Mouse (Mus musculus) spleen, postnatal 4 days (tissue): ENCODE measurements around the gene Gm29666.

Source experiments
- DNase-seq, 2 experiments: peaks; one replicate each; pipeline ENCODE4 v3.0.0; 2022; ENCODE audit warnings: low spot score in 2 of 2

Gene Gm29666

DNA sequence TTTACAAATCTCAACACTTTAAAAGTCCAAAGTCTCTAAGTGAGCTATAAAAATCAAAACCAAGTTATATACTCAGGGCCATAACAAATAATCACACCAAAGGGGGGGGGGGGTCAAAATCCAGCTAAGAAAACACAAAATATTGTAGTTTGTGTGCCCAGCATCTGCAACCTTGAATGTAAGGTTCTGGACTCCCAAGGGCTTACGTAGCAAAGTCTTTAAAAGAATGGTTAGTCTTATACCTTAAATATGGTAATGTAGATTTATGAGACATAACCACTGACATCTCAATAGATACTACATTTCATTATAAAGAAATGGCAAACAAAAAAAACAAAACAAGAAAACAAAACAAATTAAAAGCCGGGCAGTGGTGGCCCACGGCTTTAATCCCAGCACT lies at the start of gene Gm29666:
Gene Gm29666, minus strand, starts transcription at position 101 of the 400 bp plus-strand sequence.
- no peak for DNase-seq

DNA sequence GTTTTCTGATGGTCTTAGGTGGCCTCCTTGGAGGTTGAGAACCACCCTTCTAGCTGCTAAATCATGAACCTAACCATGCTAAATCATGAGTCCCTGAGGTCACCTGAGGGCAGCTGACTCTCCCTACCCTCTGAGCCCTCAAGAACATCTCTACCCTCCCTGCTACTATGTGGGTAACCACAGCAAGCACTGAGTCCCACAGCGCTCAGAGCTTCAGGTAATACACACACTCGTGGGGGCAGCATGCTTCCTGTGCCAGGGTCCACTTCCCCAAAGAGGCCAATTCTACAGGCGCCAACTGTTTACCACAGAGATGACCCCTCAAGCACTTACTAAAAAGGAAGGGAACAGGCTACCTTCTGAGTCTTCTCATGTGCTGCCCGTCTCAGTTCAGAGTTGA lies 48.7 kb upstream of the Gm29666 start:
- no peak for DNase-seq

DNA sequence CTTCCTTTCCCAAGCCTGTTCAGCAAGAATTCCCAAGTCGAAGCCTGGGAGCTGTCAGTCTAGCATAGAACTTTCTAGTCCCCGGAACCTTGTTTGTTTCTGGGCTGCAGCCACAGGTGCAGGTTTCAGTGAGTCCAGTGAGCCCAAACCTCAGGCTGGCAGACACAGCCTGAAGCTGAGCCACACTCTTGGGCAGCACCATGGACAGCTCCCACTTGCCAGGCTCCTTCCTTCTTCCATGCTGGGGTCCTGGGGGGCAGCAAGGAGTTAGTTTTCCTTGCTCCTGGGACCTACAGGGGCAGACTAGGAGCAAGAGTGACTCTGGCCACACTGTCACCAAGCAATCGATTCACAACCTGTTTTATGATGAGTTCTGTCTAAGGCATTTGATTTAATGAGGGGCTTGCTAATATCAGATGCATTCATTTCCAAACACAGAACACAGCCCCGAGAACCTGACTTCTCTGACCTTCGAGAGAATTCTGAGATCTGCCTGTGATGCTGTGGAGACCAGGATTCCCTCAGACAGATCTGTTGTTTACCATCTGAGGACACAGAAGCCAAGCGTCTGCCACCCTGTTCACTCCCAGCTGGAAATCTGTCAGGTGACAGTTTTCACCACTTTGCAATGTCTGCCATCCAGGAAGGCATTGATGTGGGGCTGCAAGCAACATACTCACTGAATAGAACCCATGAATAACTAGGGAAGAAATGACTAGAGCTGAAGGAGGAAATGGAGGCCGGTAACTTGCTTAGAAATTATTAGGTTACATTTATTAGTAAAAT lies 45.9 kb upstream of the Gm29666 start:
- DNase-seq, result peak; percentile 43 to 83

DNA sequence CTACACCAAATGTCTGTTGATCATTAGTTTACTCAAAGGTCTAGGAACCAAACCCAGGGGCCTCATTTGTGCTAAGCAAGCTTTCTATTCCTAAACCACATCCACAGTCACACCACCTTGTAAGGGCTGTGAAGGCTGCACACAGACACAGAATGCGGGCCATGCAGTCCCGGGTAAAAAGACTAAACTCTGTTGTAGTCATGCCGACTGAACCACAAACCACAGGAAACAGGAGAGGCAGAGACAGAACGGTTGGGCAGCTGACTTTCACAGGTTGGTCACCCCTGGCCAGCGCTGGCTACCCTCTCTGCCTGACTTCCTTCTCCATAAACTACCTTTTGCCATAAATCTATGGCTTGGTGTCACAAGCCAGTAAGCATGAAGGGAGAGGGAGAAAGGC lies 44.9 kb upstream of the Gm29666 start:
- DNase-seq, result no peak

DNA sequence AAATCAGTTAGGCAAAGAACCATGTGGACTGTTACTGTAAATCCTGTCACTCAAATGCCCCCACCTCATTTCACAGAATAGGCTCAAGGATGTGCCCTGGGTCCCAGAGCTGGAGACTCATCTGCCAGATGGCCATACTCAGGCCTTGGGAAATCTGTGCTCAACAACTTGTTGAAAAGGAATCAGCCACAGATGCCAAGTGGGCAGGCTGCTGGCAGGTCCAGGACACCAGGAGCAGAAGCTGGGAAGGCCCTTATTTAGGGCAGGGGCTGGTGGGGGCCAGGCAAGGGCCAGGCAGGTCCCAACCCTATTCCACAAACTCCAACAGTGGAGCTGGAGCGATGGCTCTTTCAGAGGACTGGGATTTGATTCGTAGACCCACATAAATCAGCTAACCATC lies 42.7 kb upstream of the Gm29666 start:
- DNase-seq, result no peak

DNA sequence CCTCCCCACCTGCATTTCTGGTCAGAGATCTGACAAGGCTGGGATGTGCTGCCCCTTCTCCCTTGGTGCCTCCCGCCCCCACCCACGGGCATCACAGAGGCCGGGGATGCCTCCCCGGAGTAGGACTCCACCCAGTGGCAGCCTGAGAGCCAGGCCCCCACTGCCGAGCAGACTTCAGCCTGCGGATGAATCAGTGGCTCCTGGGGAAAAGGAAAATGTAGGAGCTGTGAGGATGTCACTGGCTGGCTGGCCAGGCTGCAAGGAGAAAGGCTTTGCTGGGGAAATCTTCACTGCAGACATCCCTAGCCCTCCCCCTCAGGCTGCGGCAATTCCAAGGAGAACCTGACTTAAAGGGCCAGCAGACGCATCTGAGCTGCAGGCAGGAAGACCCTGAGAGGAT lies 40.9 kb upstream of the Gm29666 start:
- DNase-seq, result no peak

DNA sequence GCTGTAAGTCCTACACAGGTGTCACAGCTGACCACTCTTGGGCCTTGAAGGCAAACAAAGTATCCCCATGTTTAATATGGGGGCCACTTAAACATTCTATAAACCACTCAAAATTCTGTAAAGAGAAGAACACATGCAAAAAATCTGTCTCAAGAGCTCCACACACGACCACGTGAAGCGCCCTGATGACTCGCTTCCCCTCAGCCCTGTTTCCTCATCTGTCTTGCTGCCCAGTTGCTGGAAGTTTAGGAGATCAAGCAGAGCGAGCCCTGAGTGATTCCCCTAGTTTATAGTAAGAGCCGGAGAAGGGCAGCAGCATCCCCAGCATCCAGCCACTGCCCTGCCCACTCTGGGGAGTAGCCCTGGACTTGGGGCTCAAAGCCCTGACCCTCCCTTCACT lies 40.1 kb upstream of the Gm29666 start:
- no peak for DNase-seq

DNA sequence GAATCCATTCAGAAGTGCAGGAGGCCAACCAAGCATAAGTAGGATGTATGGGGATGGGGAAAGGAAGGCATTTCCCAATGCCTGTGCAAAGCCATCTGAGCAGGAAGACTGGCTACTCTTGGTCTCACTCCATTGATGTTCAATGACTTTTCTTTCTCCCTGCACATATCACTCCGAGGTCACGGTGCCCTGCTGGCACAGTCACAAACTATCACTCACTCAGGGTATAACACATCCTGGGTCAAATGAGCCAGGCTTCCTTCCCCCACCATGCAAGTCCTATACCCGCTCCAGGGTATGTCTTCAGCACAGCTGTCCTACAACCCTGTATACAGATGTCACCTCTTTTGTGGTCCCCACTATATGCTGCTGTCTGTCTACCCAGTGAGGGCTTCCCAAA lies 38.5 kb upstream of the Gm29666 start:
- DNase-seq, result no peak

DNA sequence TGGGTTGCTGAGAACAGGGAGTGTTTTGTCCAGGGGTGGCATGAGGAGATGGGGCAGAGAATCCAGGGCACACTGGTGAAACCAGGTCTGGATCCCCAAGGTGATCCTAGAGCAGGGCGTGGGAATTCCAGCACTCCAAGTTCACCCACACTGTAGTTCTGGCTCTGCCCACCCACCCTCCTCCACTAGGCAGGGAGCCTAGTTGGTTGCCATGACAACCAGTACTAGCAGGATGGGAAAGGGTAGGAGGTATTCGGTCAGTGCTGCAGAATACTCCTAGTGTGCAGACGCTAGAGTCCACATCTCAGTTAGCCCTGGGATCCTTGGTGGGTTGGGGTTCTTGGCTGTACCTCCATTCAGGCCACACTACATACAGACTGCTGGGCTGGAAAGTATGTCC lies 38.0 kb upstream of the Gm29666 start:
- no peak for DNase-seq

DNA sequence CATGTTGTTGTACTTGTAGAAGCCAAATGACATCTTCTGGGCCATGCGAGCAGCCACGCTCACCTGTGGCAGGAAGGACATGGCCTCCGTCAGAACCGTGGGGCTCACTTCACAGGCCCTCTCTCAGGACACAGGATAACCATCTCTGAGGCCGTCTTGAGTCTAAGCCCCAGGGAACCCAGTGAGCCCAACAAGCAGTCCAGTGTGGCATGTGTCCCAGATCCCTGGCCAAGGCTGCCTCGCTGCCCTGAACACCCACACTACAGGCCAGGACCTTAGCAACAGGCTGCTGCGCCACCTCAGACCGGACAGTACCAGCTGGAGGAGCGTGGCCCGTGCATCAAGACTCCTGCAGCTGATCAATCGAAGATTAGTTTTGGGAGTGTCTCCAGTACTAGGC lies 33.4 kb upstream of the Gm29666 start:
- no peak for DNase-seq

DNA sequence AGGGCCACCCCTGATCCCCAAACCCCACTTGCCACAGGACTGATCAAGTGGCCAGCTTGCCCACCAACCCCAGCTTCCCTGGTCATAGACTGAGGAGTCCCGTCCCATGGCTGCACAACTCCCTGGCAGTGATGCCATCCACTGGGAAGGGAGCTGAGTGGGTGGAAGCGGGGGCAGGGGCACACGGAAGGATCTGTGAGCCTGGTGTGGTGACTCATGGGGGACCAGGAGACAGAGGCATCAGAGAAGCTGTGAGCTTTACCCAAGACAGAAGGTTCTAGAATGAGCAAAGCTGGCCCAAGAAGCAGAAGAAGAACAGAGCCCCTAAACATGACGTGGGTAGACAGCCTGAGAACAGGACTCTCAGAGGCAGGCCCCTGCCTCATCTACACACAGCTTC lies 30.2 kb upstream of the Gm29666 start:
- no peak for DNase-seq

DNA sequence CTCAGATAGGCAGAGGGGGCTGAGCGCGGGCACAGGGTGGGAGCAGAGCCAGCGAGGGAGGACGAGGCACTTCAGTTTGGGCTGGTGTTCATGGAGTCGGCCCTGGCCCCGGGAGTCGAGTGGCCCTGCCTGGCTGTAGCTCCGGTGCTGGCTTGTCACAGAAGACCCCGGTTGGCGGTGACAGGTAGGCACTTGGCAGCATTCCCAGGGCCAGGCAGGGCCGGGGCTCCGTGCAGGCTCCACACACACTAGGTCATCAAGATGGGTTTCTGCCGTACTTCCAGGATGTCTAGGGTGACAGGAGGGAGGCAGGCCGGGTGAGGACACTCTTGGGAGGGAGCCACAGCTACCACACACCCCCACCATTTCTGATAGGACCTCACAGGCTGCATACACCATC lies 29.2 kb upstream of the Gm29666 start:
- no peak for DNase-seq

DNA sequence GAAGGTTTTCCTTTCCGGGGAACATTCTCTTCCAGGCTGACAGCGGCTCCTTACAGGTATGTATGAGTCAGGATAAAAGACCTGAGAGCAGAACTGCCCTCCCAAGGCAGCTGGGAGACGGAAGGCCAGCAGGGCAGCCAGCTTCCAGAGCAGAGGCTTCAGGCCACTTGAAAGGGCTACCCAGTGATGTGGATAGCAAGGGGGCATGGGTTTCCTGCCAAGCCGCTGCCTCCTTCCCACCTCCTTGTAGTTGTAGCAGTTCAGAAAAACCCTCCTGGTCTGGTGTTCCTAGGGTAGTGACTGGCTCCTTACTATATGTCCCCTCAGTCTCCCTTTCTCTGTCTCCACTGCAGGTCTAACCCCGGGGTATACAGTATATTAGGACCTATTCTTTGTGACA lies 24.5 kb upstream of the Gm29666 start:
- DNase-seq, result no peak

DNA sequence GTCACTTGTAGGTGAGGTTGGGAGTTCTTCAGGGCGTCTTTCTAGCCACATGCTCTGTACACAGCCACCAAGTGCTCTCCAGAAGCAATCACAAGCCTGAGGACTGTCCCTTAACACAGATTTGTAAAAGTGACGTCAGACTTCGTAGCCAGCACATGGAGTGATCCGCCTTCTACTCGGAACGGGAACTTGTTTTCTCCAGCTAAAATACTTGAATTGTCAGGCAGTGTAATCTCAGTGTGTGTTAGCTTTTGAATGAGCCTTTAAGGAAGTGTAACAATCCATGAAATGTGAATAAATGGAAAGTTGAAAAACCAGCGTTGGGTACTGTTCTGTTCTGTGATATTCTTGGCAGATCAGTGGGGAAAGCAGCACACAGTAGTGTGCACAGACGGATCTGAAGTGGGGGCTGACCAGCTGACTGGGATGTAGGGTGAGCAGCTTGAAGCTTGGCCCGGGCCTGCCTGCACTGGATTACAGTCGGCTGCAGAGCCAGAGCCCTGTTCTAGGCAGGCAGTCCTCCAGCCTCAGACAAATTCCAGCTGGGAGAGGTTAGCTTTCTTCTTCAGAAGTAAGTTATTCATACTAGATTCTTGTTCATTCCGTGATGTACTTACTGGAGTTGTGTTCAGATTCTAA lies 22.9 kb upstream of the Gm29666 start:
- no peak for DNase-seq

DNA sequence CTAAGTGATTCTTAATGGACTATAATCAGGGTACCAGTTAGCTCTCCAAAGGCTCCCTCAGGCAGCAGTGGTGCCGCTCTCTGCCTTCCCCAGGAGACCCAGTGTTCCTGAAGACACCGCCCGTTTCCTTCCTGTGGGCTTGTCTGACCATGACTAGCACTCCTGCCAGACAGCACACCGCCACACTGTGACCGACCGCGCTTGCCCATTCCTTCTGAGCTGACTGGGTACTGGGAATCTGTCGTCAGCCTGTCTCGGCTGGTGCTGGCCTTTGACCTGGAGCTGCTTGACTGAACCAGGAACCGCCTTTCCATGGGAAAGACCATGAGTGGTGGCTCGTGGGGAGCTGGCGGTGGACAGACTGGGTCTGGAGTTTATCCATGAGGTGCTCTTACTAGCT lies 20.3 kb upstream of the Gm29666 start:
- no peak for DNase-seq

DNA sequence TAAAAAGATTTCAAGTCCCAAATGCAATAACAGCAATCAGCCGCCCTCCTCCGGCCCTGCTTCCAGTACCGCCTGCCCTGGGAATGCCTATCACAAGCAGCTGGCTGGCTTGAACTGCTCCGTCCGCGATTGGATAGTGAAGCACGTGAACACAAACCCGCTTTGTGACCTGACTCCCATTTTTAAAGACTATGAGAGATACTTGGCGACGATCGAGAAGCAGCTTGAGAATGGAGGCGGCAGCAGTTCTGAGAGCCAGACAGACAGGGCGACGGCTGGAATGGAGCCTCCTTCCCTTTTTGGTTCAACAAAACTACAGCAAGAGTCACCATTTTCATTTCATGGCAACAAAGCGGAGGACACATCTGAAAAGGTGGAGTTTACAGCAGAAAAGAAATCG lies 15.1 kb upstream of the Gm29666 start:
- DNase-seq, result no peak

DNA sequence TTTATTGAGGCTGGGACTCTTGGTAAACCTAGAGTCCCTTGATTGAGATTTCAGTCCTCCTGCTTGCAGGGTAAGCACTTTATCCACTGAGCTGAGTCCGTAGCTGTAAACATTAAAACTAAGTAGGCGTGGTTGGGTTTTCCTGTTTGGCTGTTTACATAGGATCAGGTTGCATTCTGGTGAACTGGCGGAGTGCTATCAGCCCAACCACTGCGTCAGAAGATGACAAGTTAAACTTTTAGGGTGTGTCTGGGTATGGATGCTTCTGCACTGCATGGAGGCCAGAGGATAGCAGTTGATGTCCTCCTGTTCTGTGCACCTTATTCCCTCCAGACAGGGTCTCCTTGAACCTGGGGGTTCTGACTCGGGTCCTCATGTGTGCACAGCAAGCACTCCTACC lies 12.5 kb upstream of the Gm29666 start:
- no peak for DNase-seq

DNA sequence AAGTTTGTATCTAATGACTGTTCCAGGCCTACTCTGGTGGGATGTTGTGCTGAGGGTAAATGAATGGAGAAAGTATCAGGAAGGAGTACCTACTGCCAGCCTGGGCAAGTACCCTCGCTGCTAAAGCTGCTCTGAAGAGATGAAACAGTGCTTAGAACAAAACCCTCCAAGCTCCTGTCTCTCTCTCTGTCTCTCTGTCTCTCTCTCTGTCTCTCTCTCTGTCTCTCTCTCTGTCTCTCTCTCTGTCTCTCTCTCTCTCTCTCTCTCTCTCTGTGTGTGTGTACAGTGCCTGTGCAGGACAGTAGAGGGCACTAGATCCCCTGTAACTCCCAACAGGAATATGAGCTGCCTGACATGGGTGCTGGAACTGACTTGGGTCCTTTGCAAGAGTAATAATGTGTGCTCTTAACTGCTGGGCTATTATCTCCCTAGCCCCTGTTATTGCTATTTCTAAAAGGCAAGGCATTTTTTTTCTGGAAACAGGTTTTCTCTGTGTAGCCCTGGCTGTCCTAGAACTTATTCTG lies 5.7 kb upstream of the Gm29666 start:
- no peak for DNase-seq

DNA sequence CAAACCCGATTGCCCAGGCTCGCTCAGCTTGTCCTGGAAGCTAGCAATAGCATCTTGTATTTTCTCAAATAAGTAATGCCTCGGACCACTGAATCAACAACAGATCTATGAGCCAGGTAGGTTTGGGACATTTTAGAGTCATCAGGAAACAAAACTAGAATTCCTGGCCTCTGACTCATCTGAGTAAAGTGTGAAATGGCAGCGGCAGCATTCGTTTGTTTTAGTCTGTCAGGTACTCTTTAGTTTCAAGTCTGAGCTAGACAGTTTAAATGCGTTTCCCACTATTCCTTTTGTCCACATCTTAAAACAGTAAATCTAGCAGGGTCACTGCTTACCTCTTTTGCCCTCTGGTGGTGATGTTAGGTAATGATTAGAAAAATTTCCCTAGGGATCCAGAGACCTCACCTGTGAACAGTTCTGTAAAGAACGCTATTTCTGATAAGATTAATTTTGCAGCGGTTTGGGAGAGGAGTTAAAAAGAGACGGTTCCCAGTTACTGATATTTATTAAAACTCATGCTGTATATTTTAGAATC lies 5.0 kb upstream of the Gm29666 start:
- no peak for DNase-seq

DNA sequence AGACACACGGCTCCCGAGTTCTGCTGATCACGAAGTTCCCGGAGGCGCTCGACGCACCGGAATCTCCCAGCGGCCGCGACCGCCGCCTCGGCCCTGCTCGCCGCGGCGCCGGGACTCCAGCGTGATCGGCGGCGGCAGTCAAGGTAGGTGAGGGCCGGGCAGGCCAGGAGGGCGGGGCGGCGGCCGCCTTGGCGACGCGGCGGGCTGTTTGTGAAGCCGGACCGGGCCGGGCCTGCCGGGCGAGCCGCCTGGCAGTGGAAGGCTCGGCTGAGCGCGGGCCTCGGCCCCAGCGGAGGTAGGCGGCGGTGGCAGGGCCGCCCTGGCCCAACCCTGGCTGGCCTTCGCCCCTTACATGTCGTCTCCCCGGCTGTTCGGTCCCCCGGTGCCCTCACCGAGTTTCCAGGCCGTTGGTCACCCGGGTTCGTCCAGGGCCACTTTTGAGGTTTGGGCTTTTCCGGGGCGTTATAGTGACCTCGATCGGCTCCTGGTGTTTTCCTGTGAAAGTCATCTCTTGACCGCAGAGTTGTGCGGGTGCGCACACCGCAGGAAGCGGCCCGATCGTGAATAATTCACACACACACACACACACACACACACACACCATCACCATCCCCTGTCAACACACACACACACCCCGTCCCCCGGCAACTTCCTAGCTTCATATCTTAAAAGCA lies 3.8 kb upstream of the Gm29666 start:
- DNase-seq, result peak in 1 of 2 experiments; percentile 74

DNA sequence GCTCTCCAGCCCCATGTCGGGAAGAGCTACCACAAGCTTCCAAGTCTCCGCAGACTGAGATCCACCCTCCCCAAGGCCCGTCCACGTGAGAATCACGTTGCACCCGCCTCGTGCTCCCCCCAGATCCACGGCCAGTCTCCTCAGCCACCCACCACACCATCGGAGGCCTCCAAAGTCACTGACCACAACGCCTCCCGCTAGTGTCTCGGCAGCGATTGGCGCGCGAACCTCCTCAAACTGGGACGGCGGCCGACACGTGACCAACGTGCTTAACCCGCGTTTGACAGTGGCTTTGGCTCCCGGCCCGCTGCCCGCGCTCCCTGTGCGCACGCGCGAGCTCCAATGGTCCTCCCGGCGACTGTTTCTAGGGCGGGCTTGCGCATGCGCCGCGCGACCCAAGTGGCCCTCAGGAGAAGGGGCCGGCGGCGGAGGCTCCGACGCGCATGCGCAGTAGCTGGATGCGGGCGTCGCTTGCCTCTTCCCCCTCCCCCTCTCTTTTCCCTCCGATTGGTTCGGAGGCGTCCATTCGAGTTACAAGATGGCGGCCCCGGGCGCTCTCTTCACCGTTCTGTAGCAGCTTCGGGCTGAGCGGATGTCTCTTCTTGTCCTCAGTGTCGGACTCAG lies 3.2 kb upstream of the Gm29666 start, which contains the start of gene Nup50:
Gene Nup50, plus strand, starts transcription at position 528 of the 624 bp plus-strand sequence.
- DNase-seq, result peak; percentile 100

DNA sequence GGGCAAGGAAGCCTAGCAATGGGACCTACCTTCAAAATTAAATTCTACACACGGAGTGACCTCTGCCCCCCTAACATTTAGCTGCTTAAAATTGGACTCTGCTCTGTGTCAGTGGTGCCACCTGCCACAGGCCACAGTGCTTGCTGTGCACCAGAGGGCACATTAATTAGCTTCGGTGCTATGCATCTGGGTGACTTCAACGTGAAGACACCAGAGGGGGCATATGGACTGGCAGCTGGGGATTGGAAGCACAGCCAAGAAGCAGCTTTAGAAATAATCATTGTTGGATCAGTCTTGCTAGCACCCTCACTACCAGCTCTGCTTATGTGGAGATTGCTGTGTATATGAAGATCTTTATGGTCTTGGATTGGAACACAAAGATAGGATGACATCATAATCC lies 6.6 kb downstream of the Gm29666 start:
- DNase-seq, result no peak
